Mouse (Mus musculus): ENCODE data around the gene Nrxn3. TPM values are rescaled to one million over a fixed set of nuclear protein-coding genes. Genes with fewer than 3 reads are reported as not detected.

Nrxn3 gene
- polyA plus RNA-seq, 1 experiment = 0.47 TPM

DNA sequence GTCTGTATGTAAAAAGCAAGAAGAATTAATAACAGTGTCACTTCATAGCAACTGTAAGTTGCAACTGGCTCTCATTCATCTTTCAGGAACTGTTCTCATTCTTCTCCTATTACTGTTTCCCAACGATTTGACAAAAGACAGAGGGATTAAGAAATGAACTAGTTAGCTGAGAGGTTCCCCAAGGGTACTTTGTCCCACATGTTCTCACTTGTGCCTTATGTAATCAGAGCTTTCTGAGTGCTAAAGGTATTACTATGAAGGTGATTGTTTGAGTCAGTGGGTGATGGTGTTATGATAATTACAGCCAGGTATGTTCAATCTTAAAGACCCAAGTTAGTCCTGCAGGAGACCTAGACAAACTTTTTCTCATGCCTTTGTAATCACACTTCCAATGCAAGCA, 918.8 kb downstream of the Nrxn3 start:
- H3K4me3 ChIP-seq (ENCODE audit: low read depth, low read length) = no peak overlapping the region
- H3K36me3 ChIP-seq (ENCODE audit: control insufficient read depth, insufficient read depth, low read length) = no peaks in the 10 kb centered on the region
- no peaks in the 10 kb centered on the region for H3K4me1 ChIP-seq (ENCODE audit: control insufficient read depth, insufficient read depth, insufficient read length, low read length)
- no peak overlapping the region for H3K27ac ChIP-seq (ENCODE audit: insufficient read depth, low read depth, low read length)
- TF ChIP-seq POLR2A (IDR thresholded peaks at IDR 0.05; ENCODE audit: low read depth, low read length) = no peak
- no peak for TF ChIP-seq CTCF (IDR thresholded peaks at IDR 0.05; ENCODE audit: extremely low read depth, insufficient read length, insufficient replicate concordance, low read depth, low read length)
- no peaks in the 10 kb centered on the region for H3K27me3 ChIP-seq (ENCODE audit: control insufficient read depth, insufficient read depth, low read length)
- 15% methylated on average over 1 of the region's 1 CpGs for WGBS

DNA sequence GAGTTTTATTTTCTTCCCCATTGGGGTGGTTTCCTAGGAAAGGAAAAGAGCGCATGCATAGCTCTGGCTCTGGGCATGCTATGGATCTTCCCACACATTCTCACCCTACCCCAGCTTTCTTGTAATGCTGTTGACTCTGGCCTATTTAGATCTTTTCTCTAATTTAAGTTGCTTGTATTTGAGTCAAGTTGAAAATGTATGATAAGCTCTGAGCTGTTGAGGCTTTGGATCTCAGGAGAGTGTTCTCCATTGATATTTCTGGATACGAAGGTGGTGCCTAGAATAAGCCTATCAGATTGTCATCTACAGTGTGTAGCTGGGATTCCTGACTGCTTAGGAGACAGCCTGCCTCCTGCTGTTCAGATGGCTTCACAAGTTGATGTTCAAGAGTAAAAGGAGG, 930.5 kb downstream of the Nrxn3 start:
- Histone ChIP-seq H3K4me3 (ENCODE audit: low read depth, low read length) (no peak overlapping the region), H3K4me1 (ENCODE audit: control insufficient read depth, insufficient read depth, insufficient read length, low read length) (no peaks in the 10 kb centered on the region), H3K27me3 (ENCODE audit: control insufficient read depth, insufficient read depth, low read length) (no peaks in the 10 kb centered on the region), H3K36me3 (ENCODE audit: control insufficient read depth, insufficient read depth, low read length) (no peaks in the 10 kb centered on the region), H3K27ac (ENCODE audit: insufficient read depth, low read depth, low read length) (no peak overlapping the region)
- TF ChIP-seq POLR2A (IDR thresholded peaks at IDR 0.05; ENCODE audit: low read depth, low read length) = no peak
- no peak for TF ChIP-seq CTCF (IDR thresholded peaks at IDR 0.05; ENCODE audit: extremely low read depth, insufficient read length, insufficient replicate concordance, low read depth, low read length)
- 83% methylated on average over 2 of the region's 2 CpGs for WGBS

DNA sequence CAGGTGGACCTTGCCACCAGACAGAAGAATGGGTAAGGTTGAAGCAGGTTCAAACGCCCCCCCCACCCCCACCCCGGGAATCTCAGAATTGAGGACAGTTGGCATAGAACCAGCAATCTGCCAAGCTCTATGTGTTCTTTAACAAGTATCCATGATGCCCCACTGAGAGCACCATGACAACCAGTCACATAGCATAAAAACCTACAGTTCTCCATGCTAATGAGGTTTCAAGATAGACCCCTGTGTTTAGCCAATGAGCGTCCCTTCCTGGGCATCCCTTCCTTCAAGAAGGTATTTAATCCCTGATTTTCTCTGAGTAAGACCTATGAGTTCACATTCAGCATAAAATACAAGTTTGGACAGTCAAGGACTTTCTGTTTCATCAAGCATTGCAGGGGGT, 938.5 kb downstream of the Nrxn3 start:
- 72% methylated on average over 3 of the region's 3 CpGs for whole genome bisulfite sequencing

DNA sequence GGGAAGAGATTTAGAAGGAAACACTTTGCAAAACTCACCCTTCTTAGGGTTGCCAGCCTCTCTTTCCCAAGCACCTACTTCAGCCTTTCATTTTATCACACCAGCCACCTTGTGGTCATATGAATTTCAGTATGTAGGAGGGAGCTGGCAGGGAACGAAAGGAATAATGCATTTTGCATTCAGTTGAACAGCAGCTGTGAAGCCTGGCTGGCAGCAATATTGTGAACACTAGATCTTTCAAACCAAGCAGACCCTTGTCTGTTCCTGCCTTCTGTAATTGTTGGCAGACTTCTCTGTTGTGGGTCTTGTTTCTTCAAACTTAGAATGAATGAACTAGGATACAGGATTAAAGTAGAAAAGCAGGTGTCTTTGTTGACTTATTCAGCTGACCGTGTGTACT, 946.2 kb downstream of the Nrxn3 start:
- no peak overlapping the region for H3K27ac ChIP-seq (ENCODE audit: insufficient read depth, low read depth, low read length)
- 68% methylated on average over 2 of the region's 2 CpGs for WGBS
- H3K27me3 ChIP-seq (ENCODE audit: control insufficient read depth, insufficient read depth, low read length) = no peaks in the 10 kb centered on the region
- H3K36me3 ChIP-seq (ENCODE audit: control insufficient read depth, insufficient read depth, low read length) = no peaks in the 10 kb centered on the region
- H3K4me1 ChIP-seq (ENCODE audit: control insufficient read depth, insufficient read depth, insufficient read length, low read length) = no peaks in the 10 kb centered on the region
- H3K4me3 ChIP-seq (ENCODE audit: low read depth, low read length) = no peak overlapping the region
- TF ChIP-seq CTCF (IDR thresholded peaks at IDR 0.05; ENCODE audit: extremely low read depth, insufficient read length, insufficient replicate concordance, low read depth, low read length) (no peak), POLR2A (IDR thresholded peaks at IDR 0.05; ENCODE audit: low read depth, low read length) (no peak)

More for the DNA sequence above, 938.5 kb downstream of the Nrxn3 start:
- no peak overlapping the region for H3K27ac ChIP-seq (ENCODE audit: insufficient read depth, low read depth, low read length)
- H3K27me3 ChIP-seq (ENCODE audit: control insufficient read depth, insufficient read depth, low read length) = no peaks in the 10 kb centered on the region
- no peak for TF ChIP-seq CTCF (IDR thresholded peaks at IDR 0.05; ENCODE audit: extremely low read depth, insufficient read length, insufficient replicate concordance, low read depth, low read length)
- no peak for TF ChIP-seq POLR2A (IDR thresholded peaks at IDR 0.05; ENCODE audit: low read depth, low read length)
- no peaks in the 10 kb centered on the region for H3K4me1 ChIP-seq (ENCODE audit: control insufficient read depth, insufficient read depth, insufficient read length, low read length)
- no peak overlapping the region for H3K4me3 ChIP-seq (ENCODE audit: low read depth, low read length)
- H3K36me3 ChIP-seq (ENCODE audit: control insufficient read depth, insufficient read depth, low read length) = no peaks in the 10 kb centered on the region

DNA sequence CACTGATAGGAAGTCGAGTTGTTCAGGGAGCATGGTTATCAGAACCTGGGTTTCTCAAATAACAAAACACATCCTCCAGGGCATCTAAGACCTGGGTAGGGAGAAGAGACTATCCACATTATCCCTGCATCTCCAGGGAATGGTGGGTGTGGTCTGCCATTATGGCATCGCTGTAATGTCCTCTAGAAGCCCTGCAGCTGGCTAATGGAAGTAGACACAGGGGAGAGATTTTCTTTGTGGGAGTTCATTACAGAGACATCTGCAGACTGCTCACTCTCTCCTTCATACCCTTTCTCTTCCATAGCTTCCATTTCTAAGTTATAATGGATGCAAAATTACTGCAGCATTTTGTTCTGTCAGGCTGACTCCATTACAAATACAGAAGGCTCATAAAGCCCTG, 950.1 kb downstream of the Nrxn3 start:
- no peak for TF ChIP-seq POLR2A (IDR thresholded peaks at IDR 0.05; ENCODE audit: low read depth, low read length)
- no peak for TF ChIP-seq CTCF (IDR thresholded peaks at IDR 0.05; ENCODE audit: extremely low read depth, insufficient read length, insufficient replicate concordance, low read depth, low read length)
- 69% methylated on average over 2 of the region's 2 CpGs for WGBS
- Histone ChIP-seq H3K36me3 (ENCODE audit: control insufficient read depth, insufficient read depth, low read length) (no peaks in the 10 kb centered on the region), H3K4me3 (ENCODE audit: low read depth, low read length) (no peak overlapping the region), H3K27ac (ENCODE audit: insufficient read depth, low read depth, low read length) (no peak overlapping the region), H3K27me3 (ENCODE audit: control insufficient read depth, insufficient read depth, low read length) (no peaks in the 10 kb centered on the region), H3K4me1 (ENCODE audit: control insufficient read depth, insufficient read depth, insufficient read length, low read length) (no peaks in the 10 kb centered on the region)

DNA sequence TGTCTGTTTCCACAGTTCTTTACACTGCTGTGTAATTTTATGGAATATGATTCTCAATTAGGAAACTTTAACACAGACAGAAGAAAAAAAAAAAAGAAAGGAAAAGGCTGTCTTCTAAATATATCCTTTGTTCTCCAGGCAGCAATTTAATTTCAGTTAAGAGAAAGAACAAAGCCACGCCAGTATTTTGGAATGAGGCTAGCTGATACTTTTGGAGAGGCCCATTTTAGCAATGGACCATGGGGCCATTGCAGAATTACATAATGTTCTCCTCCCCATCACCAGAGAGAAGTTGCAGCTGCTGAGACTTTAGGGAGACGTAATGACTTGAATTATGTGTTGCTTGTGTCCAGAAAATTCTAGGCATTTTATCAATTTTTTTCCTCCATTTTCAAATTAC, 963.0 kb downstream of the Nrxn3 start:
- Histone ChIP-seq H3K4me3 (ENCODE audit: low read depth, low read length) (no peak overlapping the region), H3K36me3 (ENCODE audit: control insufficient read depth, insufficient read depth, low read length) (no peaks in the 10 kb centered on the region), H3K4me1 (ENCODE audit: control insufficient read depth, insufficient read depth, insufficient read length, low read length) (no peaks in the 10 kb centered on the region), H3K27ac (ENCODE audit: insufficient read depth, low read depth, low read length) (no peak overlapping the region), H3K27me3 (ENCODE audit: control insufficient read depth, insufficient read depth, low read length) (no peaks in the 10 kb centered on the region)
- TF ChIP-seq POLR2A (IDR thresholded peaks at IDR 0.05; ENCODE audit: low read depth, low read length) = no peak
- TF ChIP-seq CTCF (IDR thresholded peaks at IDR 0.05; ENCODE audit: extremely low read depth, insufficient read length, insufficient replicate concordance, low read depth, low read length) = no peak
- 77% methylated on average over 2 of the region's 2 CpGs for WGBS

DNA sequence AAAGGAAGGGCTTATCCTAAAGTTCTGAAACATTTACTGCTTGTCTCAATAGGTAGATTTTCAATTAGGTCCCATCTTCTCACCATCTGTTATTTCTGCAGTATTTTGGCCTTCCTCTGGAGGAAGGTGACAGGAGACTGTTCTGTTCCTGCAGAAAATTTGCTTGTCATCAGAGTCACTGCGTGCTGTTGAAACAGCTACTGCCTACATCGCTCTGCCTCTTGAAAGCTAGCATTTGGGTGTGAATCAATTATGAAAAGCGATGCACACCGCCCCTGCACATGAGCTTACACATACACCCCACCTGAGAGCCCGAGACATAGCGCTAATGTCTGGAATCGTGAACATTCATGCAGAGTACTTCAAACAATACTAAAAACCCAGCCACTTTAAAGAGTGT, 966.4 kb downstream of the Nrxn3 start:
- WGBS = 86% methylated on average over 7 of the region's 7 CpGs
- Histone ChIP-seq H3K27me3 (ENCODE audit: control insufficient read depth, insufficient read depth, low read length) (no peaks in the 10 kb centered on the region), H3K4me1 (ENCODE audit: control insufficient read depth, insufficient read depth, insufficient read length, low read length) (no peaks in the 10 kb centered on the region), H3K36me3 (ENCODE audit: control insufficient read depth, insufficient read depth, low read length) (no peaks in the 10 kb centered on the region), H3K27ac (ENCODE audit: insufficient read depth, low read depth, low read length) (no peak overlapping the region), H3K4me3 (ENCODE audit: low read depth, low read length) (no peak overlapping the region)
- no peak for TF ChIP-seq CTCF (IDR thresholded peaks at IDR 0.05; ENCODE audit: extremely low read depth, insufficient read length, insufficient replicate concordance, low read depth, low read length)
- TF ChIP-seq POLR2A (IDR thresholded peaks at IDR 0.05; ENCODE audit: low read depth, low read length) = no peak

DNA sequence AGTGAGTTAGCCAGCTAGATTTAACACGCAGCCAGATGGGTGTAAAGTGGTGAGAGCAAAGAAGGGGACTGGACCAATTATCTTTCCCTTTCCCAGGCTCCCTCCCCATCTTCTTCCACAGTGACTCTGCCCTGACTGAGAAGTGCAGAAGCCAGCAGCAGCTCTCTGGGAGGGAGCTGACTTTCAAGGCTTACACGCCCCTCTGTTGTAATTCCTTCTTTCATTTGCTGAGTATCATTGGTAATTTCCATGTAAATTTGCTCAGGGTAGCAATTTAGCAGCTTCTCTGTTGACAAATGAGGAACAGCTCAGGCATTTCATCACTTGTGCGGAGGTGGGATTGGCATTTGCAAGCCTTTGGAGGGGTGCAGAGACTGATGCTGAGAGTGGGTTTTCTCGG, 976.8 kb downstream of the Nrxn3 start:
- WGBS = 16% methylated on average over 4 of the region's 4 CpGs
- TF ChIP-seq CTCF (IDR thresholded peaks at IDR 0.05; ENCODE audit: extremely low read depth, insufficient read length, insufficient replicate concordance, low read depth, low read length) (no peak), POLR2A (IDR thresholded peaks at IDR 0.05; ENCODE audit: low read depth, low read length) (no peak)
- H3K36me3 ChIP-seq (ENCODE audit: control insufficient read depth, insufficient read depth, low read length) = no peaks in the 10 kb centered on the region
- no peak overlapping the region for H3K4me3 ChIP-seq (ENCODE audit: low read depth, low read length)
- H3K27me3 ChIP-seq (ENCODE audit: control insufficient read depth, insufficient read depth, low read length) = no peaks in the 10 kb centered on the region
- H3K27ac ChIP-seq (ENCODE audit: insufficient read depth, low read depth, low read length) = no peak overlapping the region
- H3K4me1 ChIP-seq (ENCODE audit: control insufficient read depth, insufficient read depth, insufficient read length, low read length) = no peaks in the 10 kb centered on the region
